Mouse (Mus musculus) kidney, embryonic 15.5 days (tissue): ENCODE results near the gene Cdon. TPM values are rescaled to one million over a fixed set of nuclear protein-coding genes. Genes with fewer than 3 reads are reported as not detected.

Experiments used
- ATAC-seq: fragments of 200-750 bp; cut with Nextera tagmentation; replicated peaks from 2 replicates; pipeline ENCODE4 v1.8.0; 2017; ENCODE audit warnings: moderate TSS enrichment; ENCODE audit not compliant: low FRiP score
- H3K27ac ChIP-seq: fragments of 300-500 bp; sonication (generic); 2 replicates; pipeline ENCODE4 v1.5.1; 2015; ENCODE audit warnings: mild to moderate bottlenecking, inconsistent platforms
- H3K27me3 ChIP-seq: fragments of 300-500 bp; sonication (generic); 2 replicates; pipeline ENCODE4 v1.6.1; 2015; ENCODE audit warnings: inconsistent platforms
- H3K36me3 ChIP-seq: fragments of 300-500 bp; sonication (generic); 2 replicates; pipeline ENCODE4 v1.6.1; 2015; ENCODE audit warnings: inconsistent platforms
- H3K4me1 ChIP-seq: fragments of 300-500 bp; sonication (generic); 2 replicates; pipeline ENCODE4 v1.6.1; 2015; ENCODE audit warnings: inconsistent platforms
- H3K4me2 ChIP-seq: fragments of 300-500 bp; sonication (generic); 2 replicates; pipeline ENCODE4 v1.6.1; 2015; ENCODE audit warnings: moderate library complexity, mild to moderate bottlenecking, inconsistent platforms
- H3K4me3 ChIP-seq: fragments of 300-500 bp; sonication (generic); replicated peaks from 2 replicates; pipeline ENCODE4 v1.5.1; 2015; ENCODE audit warnings: mild to moderate bottlenecking, inconsistent platforms
- H3K9ac ChIP-seq: fragments of 300-500 bp; sonication (generic); 2 replicates; pipeline ENCODE4 v1.6.1; 2015; ENCODE audit warnings: mild to moderate bottlenecking, inconsistent platforms
- H3K9me3 ChIP-seq: fragments of 300-500 bp; sonication (generic); replicated peaks from 2 replicates; pipeline ENCODE4 v1.6.1; 2016; ENCODE audit warnings: inconsistent platforms
- WGBS: fragments of 180-500 bp; shearing (Covaris S2); methylation state at CpG from one replicate; pipeline ENCODE4 v1.1.7; 2015; ENCODE audit warnings: mixed read lengths; 5-methylcytosine and 5-hydroxymethylcytosine counted together
- polyA plus RNA-seq: library from polyadenylated mRNA; unstranded; fragments of >200 nt; fragmentation: Nextera tagmentation; extraction: Ambion mirVana; gene quantifications from 2 replicates; pipeline ENCODE4 v1.2.1, GENCODE M21; 2015

Cdon gene
- polyA plus RNA-seq, 1 experiment from 2014 or later, result 4.2 TPM

GRCm38 (mm10) chr9:35499946-35500345 is 79.0 kb downstream of the Cdon start:
- no peak for ATAC-seq
- H3K4me2 ChIP-seq, result no peak overlapping the region
- no peak overlapping the region for H3K4me3 ChIP-seq
- H3K36me3 ChIP-seq, result peaks cover 36% of the 10 kb centered on the region
- WGBS, result 81% methylated on average over 6 of the region's 6 CpGs
- H3K9ac ChIP-seq, result no peak overlapping the region
- H3K27ac ChIP-seq, result no peak overlapping the region
- 0 out of 2 replicates have a peak, but pooled peaks cover 3% of the 10 kb centered on the region for H3K4me1 ChIP-seq
- no peaks in the 10 kb centered on the region for H3K27me3 ChIP-seq
- no peaks in the 10 kb centered on the region for H3K9me3 ChIP-seq

- Histone ChIP-seq H3K9ac (no peak overlapping the region), H3K4me2 (no peak overlapping the region), H3K36me3 (peaks cover 42% of the 10 kb centered on the region), H3K4me3 (no peak overlapping the region), H3K27ac (no peak overlapping the region), H3K9me3 (no peaks in the 10 kb centered on the region), H3K4me1 (no peaks in the 10 kb centered on the region), H3K27me3 (no peaks in the 10 kb centered on the region)
- 85% methylated on average over 10 of the region's 10 CpGs for WGBS
- no peak for ATAC-seq
Observed at GRCm38 (mm10) chr9:35502361-35503000, 81.6 kb downstream of the Cdon start.

GRCm38 (mm10) chr9:35508234-35508633 is 87.3 kb downstream of the Cdon start:
- ATAC-seq, result no peak

GRCm38 (mm10) chr9:35513900-35514299 is 93.0 kb downstream of the Cdon start:
- Histone ChIP-seq H3K4me1 (no peaks in the 10 kb centered on the region), H3K27me3 (0 out of 2 replicates have a peak, but pooled peaks cover 5% of the 10 kb centered on the region), H3K4me2 (no peak overlapping the region), H3K36me3 (no peaks in the 10 kb centered on the region), H3K27ac (no peak overlapping the region), H3K9ac (no peak overlapping the region), H3K9me3 (no peaks in the 10 kb centered on the region), H3K4me3 (no peak overlapping the region)
- no peak for ATAC-seq
- WGBS, result 85% methylated on average over 4 of the region's 4 CpGs

More at GRCm38 (mm10) chr9:35508234-35508633, 87.3 kb downstream of the Cdon start:
- H3K36me3 ChIP-seq, result peaks cover 13% of the 10 kb centered on the region; the same call in 1 of the 2 replicates
- no peaks in the 10 kb centered on the region for H3K4me1 ChIP-seq
- H3K4me2 ChIP-seq, result no peak overlapping the region
- no peaks in the 10 kb centered on the region for H3K27me3 ChIP-seq
- 56% methylated on average over 8 of the region's 8 CpGs for WGBS
- no peak overlapping the region for H3K27ac ChIP-seq
- H3K9me3 ChIP-seq, result no peaks in the 10 kb centered on the region
- H3K4me3 ChIP-seq, result no peak overlapping the region
- no peak overlapping the region for H3K9ac ChIP-seq

- 89% methylated on average over 5 of the region's 5 CpGs for WGBS
Observed at GRCm38 (mm10) chr9:35516182-35516581, 95.3 kb downstream of the Cdon start.

GRCm38 (mm10) chr9:35516711-35517110 is 95.8 kb downstream of the Cdon start:
- no peak overlapping the region for H3K4me2 ChIP-seq
- no peak for ATAC-seq
- no peak overlapping the region for H3K4me3 ChIP-seq
- WGBS, result 93% methylated on average over 16 of the region's 16 CpGs
- H3K9me3 ChIP-seq, result no peaks in the 10 kb centered on the region
- peaks cover 6% of the 10 kb centered on the region for H3K4me1 ChIP-seq
- H3K36me3 ChIP-seq, result no peaks in the 10 kb centered on the region
- no peak overlapping the region for H3K27ac ChIP-seq
- H3K27me3 ChIP-seq, result 0 out of 2 replicates have a peak, but pooled peaks cover 5% of the 10 kb centered on the region
- H3K9ac ChIP-seq, result no peak overlapping the region

More at GRCm38 (mm10) chr9:35516182-35516581, 95.3 kb downstream of the Cdon start:
- ATAC-seq, result no peak
- H3K4me2 ChIP-seq, result no peak overlapping the region
- H3K9me3 ChIP-seq, result no peaks in the 10 kb centered on the region
- 0 out of 2 replicates have a peak, but pooled peaks cover 5% of the 10 kb centered on the region for H3K27me3 ChIP-seq
- H3K4me3 ChIP-seq, result no peak overlapping the region
- H3K9ac ChIP-seq, result no peak overlapping the region
- no peaks in the 10 kb centered on the region for H3K36me3 ChIP-seq
- peaks cover 2% of the 10 kb centered on the region for H3K4me1 ChIP-seq
- H3K27ac ChIP-seq, result no peak overlapping the region

GRCm38 (mm10) chr9:35518169-35518568 is 97.2 kb downstream of the Cdon start, which contains the start of gene Gm1113:
Gene Gm1113 (minus strand): TSS chr9:35518269.
- Histone ChIP-seq H3K4me1 (peaks cover 6% of the 10 kb centered on the region), H3K4me3 (no peak within 1 kb of the TSS), H3K4me2 (no peak within 1 kb of the TSS), H3K9ac (no peak within 1 kb of the TSS), H3K27me3 (0 out of 2 replicates have a peak, but pooled peaks cover 5% of the 10 kb centered on the region), H3K36me3 (no peaks in the 10 kb centered on the region), H3K9me3 (no peaks in the 10 kb centered on the region), H3K27ac (no peak within 1 kb of the TSS)
- no peak for ATAC-seq
- 75% methylated on average over 3 of the region's 3 CpGs for WGBS

- Histone ChIP-seq H3K27ac (no peak overlapping the region), H3K4me3 (no peak overlapping the region), H3K27me3 (peaks cover 3% of the 10 kb centered on the region; the same call in 1 of the 2 replicates), H3K4me2 (no peak overlapping the region), H3K4me1 (peaks cover 15% of the 10 kb centered on the region), H3K9me3 (no peaks in the 10 kb centered on the region), H3K9ac (no peak overlapping the region), H3K36me3 (no peaks in the 10 kb centered on the region)
- WGBS, result 72% methylated on average over 6 of the region's 6 CpGs
- ATAC-seq, result peak; percentile 10; the same call in 1 of the 2 replicates
Observed at GRCm38 (mm10) chr9:35520631-35521348, 99.9 kb downstream of the Cdon start.

GRCm38 (mm10) chr9:35522241-35522640 is 101.3 kb downstream of the Cdon start:
- no peak overlapping the region for H3K27ac ChIP-seq
- WGBS, result 62% methylated on average over 2 of the region's 2 CpGs
- H3K9me3 ChIP-seq, result no peaks in the 10 kb centered on the region
- peaks cover 3% of the 10 kb centered on the region; the same call in 1 of the 2 replicates for H3K27me3 ChIP-seq
- no peak overlapping the region for H3K4me2 ChIP-seq
- peaks cover 15% of the 10 kb centered on the region for H3K4me1 ChIP-seq
- H3K36me3 ChIP-seq, result no peaks in the 10 kb centered on the region
- no peak overlapping the region for H3K9ac ChIP-seq
- H3K4me3 ChIP-seq, result no peak overlapping the region
- ATAC-seq, result no peak

GRCm38 (mm10) chr9:35522821-35523515 is 102.0 kb downstream of the Cdon start:
- no peak overlapping the region for H3K4me3 ChIP-seq
- no peaks in the 10 kb centered on the region for H3K36me3 ChIP-seq
- H3K9ac ChIP-seq, result no peak overlapping the region
- no peak for ATAC-seq
- H3K27me3 ChIP-seq, result peaks cover 3% of the 10 kb centered on the region; the same call in 1 of the 2 replicates
- H3K4me1 ChIP-seq, result peaks cover 15% of the 10 kb centered on the region
- no peak overlapping the region for H3K4me2 ChIP-seq
- no peak overlapping the region for H3K27ac ChIP-seq
- no peaks in the 10 kb centered on the region for H3K9me3 ChIP-seq
- 71% methylated on average over 1 of the region's 1 CpGs for WGBS

GRCm38 (mm10) chr9:35523541-35523940 is 102.6 kb downstream of the Cdon start:
- H3K4me3 ChIP-seq, result no peak overlapping the region
- peak; percentile 59 for ATAC-seq
- H3K9me3 ChIP-seq, result no peaks in the 10 kb centered on the region
- WGBS, result 43% methylated on average over 5 of the region's 5 CpGs
- no peak overlapping the region for H3K4me2 ChIP-seq
- H3K27me3 ChIP-seq, result peaks cover 3% of the 10 kb centered on the region; the same call in 1 of the 2 replicates
- no peaks in the 10 kb centered on the region for H3K36me3 ChIP-seq
- peaks cover 15% of the 10 kb centered on the region for H3K4me1 ChIP-seq
- H3K27ac ChIP-seq, result no peak overlapping the region
- H3K9ac ChIP-seq, result no peak overlapping the region
